Mouse (Mus musculus) adipose tissue, adult 10 weeks (tissue): ENCODE data around the gene Cd300ld. TPM values are rescaled to one million over a fixed set of nuclear protein-coding genes. Genes with fewer than 3 reads are reported as not detected.

Source experiments
- polyA plus RNA-seq: library from polyadenylated mRNA; stranded (reverse); fragments of 350-450 nt; fragmentation: Illumina TruSeq; extraction: RNeasy Lipid Tissue Mini Kit (QIAGEN cat#74804); gene quantifications from one replicate; pipeline ENCODE4 v1.2.3, GENCODE M21; 2014; ENCODE audit warnings: low read depth, low replicate concordance

The Cd300ld gene
- 5.6 TPM for polyA plus RNA-seq

GRCm38 (mm10) chr11:114989793-114990192, at the start of gene Cd300ld:
Cd300ld (minus strand) TSS chr11:114989922.

GRCm38 (mm10) chr11:115037669-115038068, 47.9 kb upstream of the Cd300ld start, which contains the start of gene Cd300ld5:
Cd300ld5 (minus strand) TSS chr11:115037769.

GRCm38 (mm10) chr11:115026912-115027311, 37.2 kb upstream of the Cd300ld start, which contains the start of gene Cd300ld4:
Cd300ld4 (minus strand) TSS chr11:115027012.

GRCm38 (mm10) chr11:115016093-115016492, 26.4 kb upstream of the Cd300ld start, which contains the start of gene Cd300ld2:
Cd300ld2 (minus strand) TSS chr11:115016193.

GRCm38 (mm10) chr11:115001474-115002040, 11.8 kb upstream of the Cd300ld start, which contains the start of gene Cd300c2:
Cd300c2 (minus strand) TSS chr11:115001880.

GRCm38 (mm10) chr11:114968752-114969207, 20.9 kb downstream of the Cd300ld start, which contains the start of gene Cd300c:
Cd300c (minus strand) TSS chr11:114969157.

GRCm38 (mm10) chr11:114934144-114934543, 55.6 kb downstream of the Cd300ld start, which contains the start of gene Cd300lb:
Cd300lb (minus strand) TSS chr11:114934386.

Other genes with a start within 250 kb of the Cd300ld start
- gene Kif19a, start 224.5 kb downstream of the Cd300ld start, polyA plus RNA-seq = 2.4 TPM
- 2.4 TPM for gene Btbd17, start 194.0 kb downstream of the Cd300ld start, polyA plus RNA-seq
- 0.29 TPM for gene Gpr142, start 191.0 kb downstream of the Cd300ld start, polyA plus RNA-seq
- 71.0 TPM for gene Gprc5c, start 138.8 kb downstream of the Cd300ld start, polyA plus RNA-seq
- 8.6 TPM for gene Cd300a, start 99.9 kb downstream of the Cd300ld start, polyA plus RNA-seq
- gene Cd300lb, start 55.5 kb downstream of the Cd300ld start, polyA plus RNA-seq = 5.1 TPM
- gene Cd300c, start 20.8 kb downstream of the Cd300ld start, polyA plus RNA-seq = not detected
- gene Cd300c2, start 12.0 kb upstream of the Cd300ld start, polyA plus RNA-seq = 6.4 TPM
- not detected for gene Cd300ld2, start 26.3 kb upstream of the Cd300ld start, polyA plus RNA-seq
- 5.1 TPM for gene Cd300ld4, start 37.1 kb upstream of the Cd300ld start, polyA plus RNA-seq
- gene Cd300ld5, start 47.8 kb upstream of the Cd300ld start, polyA plus RNA-seq = 7.2 TPM
- gene Cd300ld3, start 58.5 kb upstream of the Cd300ld start, polyA plus RNA-seq = 17.1 TPM
- not detected for gene Cd300e, start 72.3 kb upstream of the Cd300ld start, polyA plus RNA-seq
- gene Rab37, start 101.5 kb upstream of the Cd300ld start, polyA plus RNA-seq = 0.61 TPM
- gene Cd300lf, start 144.1 kb upstream of the Cd300ld start, polyA plus RNA-seq = 0.52 TPM
- gene Slc9a3r1, start 173.4 kb upstream of the Cd300ld start, polyA plus RNA-seq = 73.1 TPM
- 8.6 TPM for gene Tmem104, start 197.6 kb upstream of the Cd300ld start, polyA plus RNA-seq
- 37.4 TPM for gene Nat9, start 197.9 kb upstream of the Cd300ld start, polyA plus RNA-seq